Mouse (Mus musculus): ENCODE data around the gene Siae.

- TF ChIP-seq CTCF (IDR thresholded peaks at IDR 0.05; ENCODE audit: extremely low read depth, insufficient read length, insufficient replicate concordance, low read depth, low read length) (no peak), POLR2A (IDR thresholded peaks at IDR 0.05; ENCODE audit: low read depth, low read length) (no peak)
These were observed 69.0 kb downstream of the Siae start for GRCm38 (mm10) chr9:37624502-37624901.
